Mouse (Mus musculus) hindbrain, embryonic 13.5 days (tissue): ENCODE results near the gene Cuedc1. TPM values are rescaled to one million over a fixed set of nuclear protein-coding genes. Genes with fewer than 3 reads are reported as not detected.

Source experiments
- ATAC-seq: fragments of 200-750 bp; cut with Nextera tagmentation; 2 replicates; pipeline ENCODE4 v1.8.0; 2017; ENCODE audit warnings: moderate TSS enrichment; ENCODE audit not compliant: low FRiP score
- H3K27ac ChIP-seq: fragments of 300-500 bp; sonication (generic); 2 replicates; pipeline ENCODE4 v1.5.1; 2015; ENCODE audit warnings: inconsistent platforms, mild to moderate bottlenecking, moderate library complexity
- H3K27me3 ChIP-seq: fragments of 300-500 bp; sonication (generic); 2 replicates; pipeline ENCODE4 v1.6.1; 2015; ENCODE audit warnings: mild to moderate bottlenecking, inconsistent platforms
- H3K36me3 ChIP-seq: fragments of 300-500 bp; sonication (generic); 2 replicates; pipeline ENCODE4 v1.6.1; 2015; ENCODE audit warnings: mild to moderate bottlenecking, inconsistent platforms
- H3K4me1 ChIP-seq: fragments of 300-500 bp; sonication (generic); replicated peaks from 2 replicates; pipeline ENCODE4 v1.6.1; 2015; ENCODE audit warnings: inconsistent platforms
- H3K4me2 ChIP-seq: fragments of 300-500 bp; sonication (generic); 2 replicates; pipeline ENCODE4 v1.6.1; 2015; ENCODE audit warnings: inconsistent platforms, mild to moderate bottlenecking, moderate library complexity
- H3K4me3 ChIP-seq: fragments of 300-500 bp; sonication (generic); 2 replicates; pipeline ENCODE4 v1.5.1; 2015; ENCODE audit warnings: mild to moderate bottlenecking, inconsistent platforms
- H3K9ac ChIP-seq: fragments of 300-500 bp; sonication (generic); 2 replicates; pipeline ENCODE4 v1.6.1; 2015; ENCODE audit warnings: mild to moderate bottlenecking, inconsistent platforms
- H3K9me3 ChIP-seq: fragments of 300-500 bp; sonication (generic); 2 replicates; pipeline ENCODE4 v1.6.1; 2016; ENCODE audit warnings: inconsistent platforms
- WGBS: fragments of 180-500 bp; shearing (Covaris S2); methylation state at CpG from one replicate; pipeline ENCODE4 v1.1.7; 2015; 5-methylcytosine and 5-hydroxymethylcytosine counted together
- polyA plus RNA-seq: library from polyadenylated mRNA; unstranded; fragments of >200 nt; fragmentation: Nextera tagmentation; extraction: Ambion mirVana; gene quantifications from 2 replicates; pipeline ENCODE4 v1.2.1, GENCODE M21; 2015

The Cuedc1 gene
- polyA plus RNA-seq, 1 experiment from 2014 or later: 49.5 TPM

DNA sequence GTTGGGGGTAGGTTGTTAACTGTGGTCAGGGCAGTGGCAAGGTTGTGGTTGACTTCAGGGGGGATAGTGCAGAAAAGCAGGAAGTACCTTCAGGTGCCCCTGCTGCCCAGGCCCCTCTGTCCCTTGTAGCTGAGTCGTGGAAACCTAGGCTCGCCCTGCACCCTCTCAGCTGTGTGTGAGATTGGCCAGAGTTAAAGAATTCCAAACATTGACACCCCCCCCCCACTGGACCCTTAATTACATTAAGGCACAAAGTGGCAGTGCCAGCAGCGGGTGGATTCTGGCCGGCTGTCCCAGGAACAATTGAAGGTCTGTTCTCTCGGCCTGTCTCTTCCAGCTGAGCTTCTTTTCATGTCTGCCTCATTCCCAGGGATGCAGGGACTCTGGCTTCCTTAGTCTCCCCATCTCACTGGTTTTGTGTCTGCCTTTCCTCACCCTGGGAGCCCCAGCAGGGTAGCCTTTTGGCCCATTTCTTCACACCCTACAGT lies 28.5 kb downstream of the Cuedc1 start:
- H3K27ac ChIP-seq: peak overlapping the region; percentile 82
- WGBS: 13% methylated on average over 5 of the region's 5 CpGs
- peaks cover 61% of the 10 kb centered on the region for H3K4me1 ChIP-seq

DNA sequence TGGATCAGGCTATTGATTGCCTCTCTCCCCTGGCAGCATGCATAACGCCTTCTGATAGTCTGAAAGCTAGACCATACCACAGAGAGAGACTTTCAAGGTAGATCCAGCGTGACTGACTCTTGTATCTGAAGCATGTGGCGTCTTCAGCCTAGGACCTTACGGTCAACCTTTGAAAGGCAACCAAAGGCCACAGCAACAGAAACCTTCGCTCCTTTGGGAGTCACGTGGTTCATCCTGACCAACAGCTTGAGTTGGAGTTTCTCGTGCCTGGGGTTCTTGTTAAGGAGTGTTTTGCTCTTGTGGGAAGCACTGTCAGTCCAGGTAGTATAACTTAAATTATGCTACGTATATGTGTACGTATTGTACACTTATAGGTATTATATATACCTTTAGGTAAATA lies 30.6 kb downstream of the Cuedc1 start:
- no peaks in the 10 kb centered on the region for H3K27me3 ChIP-seq
- H3K4me2 ChIP-seq: no peak overlapping the region
- no peaks in the 10 kb centered on the region for H3K9me3 ChIP-seq
- peaks cover 52% of the 10 kb centered on the region for H3K4me1 ChIP-seq
- no peak overlapping the region for H3K27ac ChIP-seq
- 95% methylated on average over 9 of the region's 9 CpGs for WGBS
- H3K36me3 ChIP-seq: no peaks in the 10 kb centered on the region
- H3K4me3 ChIP-seq: no peak overlapping the region
- no peak overlapping the region for H3K9ac ChIP-seq
- ATAC-seq: no peak

More for the DNA sequence above, 28.5 kb downstream of the Cuedc1 start:
- Histone ChIP-seq H3K36me3 (no peaks in the 10 kb centered on the region), H3K9me3 (no peaks in the 10 kb centered on the region), H3K9ac (no peak overlapping the region), H3K4me2 (no peak overlapping the region), H3K27me3 (no peaks in the 10 kb centered on the region), H3K4me3 (no peak overlapping the region)
- ATAC-seq: peak; percentile 74

DNA sequence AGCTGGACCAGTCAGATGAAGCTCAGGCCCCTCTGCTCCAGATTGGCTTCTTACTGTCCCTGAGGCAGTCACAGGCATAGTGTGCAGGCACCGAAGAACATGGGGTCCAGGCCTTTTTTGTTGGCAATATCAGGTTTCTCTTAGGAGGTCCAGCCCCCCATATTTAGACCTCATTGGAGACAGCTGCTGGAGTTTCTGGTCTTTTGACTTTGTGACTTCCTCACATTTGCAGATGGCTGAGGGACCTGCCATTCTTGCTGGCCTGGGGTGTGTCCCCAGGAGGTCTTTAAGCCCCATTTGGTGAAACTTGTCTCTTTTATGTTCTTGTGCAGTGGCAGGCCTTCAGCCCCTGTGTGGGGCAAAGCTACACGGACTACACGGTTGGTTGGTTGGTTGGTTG lies 31.4 kb downstream of the Cuedc1 start:
- Histone ChIP-seq H3K27me3 (no peaks in the 10 kb centered on the region), H3K36me3 (no peaks in the 10 kb centered on the region), H3K9ac (no peak overlapping the region), H3K9me3 (no peaks in the 10 kb centered on the region), H3K4me2 (no peak overlapping the region), H3K4me1 (peaks cover 44% of the 10 kb centered on the region), H3K27ac (no peak overlapping the region), H3K4me3 (no peak overlapping the region)
- no peak for ATAC-seq
- 64% methylated on average over 3 of the region's 3 CpGs for WGBS

DNA sequence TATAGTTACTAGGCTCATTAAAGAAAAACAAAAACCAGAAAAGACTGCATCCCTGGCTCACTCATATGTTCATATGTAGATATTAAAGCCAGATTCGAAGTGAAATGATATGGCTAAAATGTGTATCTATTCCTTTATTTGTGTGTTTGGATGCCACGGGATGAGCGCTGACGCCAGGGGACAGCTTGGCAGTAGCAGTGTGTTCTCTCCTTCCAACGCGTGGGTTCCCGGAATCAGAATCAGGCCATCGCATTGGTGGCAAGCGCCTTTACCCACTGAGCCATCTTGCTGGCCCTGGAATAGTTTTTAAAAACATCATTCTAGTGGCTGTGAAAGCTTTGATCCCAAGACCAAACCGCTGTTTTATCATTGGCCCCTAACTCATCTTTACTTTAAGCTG lies 32.1 kb downstream of the Cuedc1 start:
- Histone ChIP-seq H3K9me3 (no peaks in the 10 kb centered on the region), H3K4me2 (no peak overlapping the region), H3K27ac (no peak overlapping the region), H3K27me3 (no peaks in the 10 kb centered on the region), H3K4me1 (peaks cover 41% of the 10 kb centered on the region), H3K9ac (no peak overlapping the region), H3K4me3 (no peak overlapping the region), H3K36me3 (no peaks in the 10 kb centered on the region)
- no peak for ATAC-seq
- 94% methylated on average over 10 of the region's 10 CpGs for WGBS

DNA sequence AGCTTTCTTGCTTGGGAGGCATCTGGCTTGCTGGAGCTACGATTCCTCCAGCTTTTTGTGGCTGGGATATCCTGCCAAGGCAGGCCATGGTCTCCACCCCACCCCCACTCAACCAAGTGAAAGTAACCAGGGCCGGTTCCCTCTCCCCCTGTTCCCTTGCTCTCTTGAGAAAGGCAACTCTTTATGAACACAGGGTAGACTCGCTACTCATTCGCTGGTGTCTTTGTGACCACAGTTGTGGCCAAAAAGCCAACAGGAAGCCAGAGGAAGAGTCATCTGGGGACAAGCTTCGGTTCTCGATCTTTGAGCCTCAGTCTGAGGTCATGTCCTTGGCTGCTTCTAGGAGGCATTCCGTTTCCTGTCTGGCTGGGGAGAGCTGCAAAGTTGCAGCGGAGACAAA lies 34.0 kb downstream of the Cuedc1 start:
- no peak overlapping the region for H3K4me2 ChIP-seq
- no peak overlapping the region for H3K27ac ChIP-seq
- peaks cover 24% of the 10 kb centered on the region for H3K4me1 ChIP-seq
- WGBS: 72% methylated on average over 8 of the region's 8 CpGs
- no peak for ATAC-seq
- no peak overlapping the region for H3K4me3 ChIP-seq
- H3K27me3 ChIP-seq: no peaks in the 10 kb centered on the region
- H3K36me3 ChIP-seq: no peaks in the 10 kb centered on the region
- H3K9ac ChIP-seq: no peak overlapping the region
- no peaks in the 10 kb centered on the region for H3K9me3 ChIP-seq

DNA sequence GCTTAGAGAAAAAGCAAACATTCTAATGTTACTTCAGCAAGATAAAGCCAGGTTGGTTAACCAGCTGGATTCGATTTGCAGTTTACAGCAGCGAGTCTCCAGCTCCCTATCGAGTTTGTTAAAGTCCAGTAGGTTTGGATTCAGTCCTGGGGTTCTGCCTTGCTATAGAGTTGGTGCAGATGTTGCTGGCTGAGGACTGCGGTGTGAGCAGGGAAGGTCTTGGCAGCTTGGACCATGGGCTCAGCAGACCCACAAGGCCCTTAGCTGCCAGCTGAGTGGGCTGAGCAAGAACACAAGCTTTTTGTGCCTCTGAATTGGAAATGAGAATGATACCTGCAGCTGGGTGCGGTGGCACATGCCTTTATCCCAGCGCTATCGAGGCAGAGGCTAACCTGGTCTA lies 37.4 kb downstream of the Cuedc1 start:
- H3K27ac ChIP-seq: no peak overlapping the region
- WGBS: 62% methylated on average over 7 of the region's 7 CpGs

DNA sequence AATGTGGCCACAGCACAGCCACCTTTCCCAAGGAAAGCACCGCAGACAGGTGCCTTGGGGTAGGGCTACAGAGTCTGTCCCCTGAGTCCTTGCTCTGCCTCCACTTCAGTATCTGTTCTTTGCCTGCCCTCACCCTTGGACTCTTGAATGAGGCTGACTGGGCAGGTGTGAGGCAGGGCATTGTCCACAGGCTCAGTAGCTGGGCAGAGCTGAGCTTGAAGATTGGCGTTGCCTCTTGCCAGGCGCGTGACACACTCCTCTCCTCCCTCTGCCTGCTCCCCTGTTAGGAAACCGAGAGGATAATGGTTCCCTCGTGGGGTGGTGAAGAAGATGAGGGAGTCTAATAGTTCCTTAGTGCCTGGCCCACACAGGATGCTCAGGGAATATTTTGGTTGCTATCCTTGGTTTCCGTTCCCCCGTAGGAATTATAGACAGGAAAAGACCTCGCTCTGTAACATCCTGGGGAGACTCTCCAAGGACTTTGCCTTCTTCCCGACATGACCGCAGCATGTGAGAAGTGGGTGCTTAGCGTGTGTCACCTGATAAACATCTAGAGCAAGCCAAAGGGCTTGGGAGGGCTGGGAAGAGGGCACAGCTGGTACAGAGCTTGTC lies 40.1 kb downstream of the Cuedc1 start:
- no peaks in the 10 kb centered on the region for H3K9me3 ChIP-seq
- peak overlapping the region; percentile 96 for H3K27ac ChIP-seq
- WGBS: 46% methylated on average over 12 of the region's 12 CpGs
- no peak overlapping the region for H3K4me2 ChIP-seq
- no peak overlapping the region for H3K9ac ChIP-seq
- no peak overlapping the region for H3K4me3 ChIP-seq
- no peak for ATAC-seq
- no peaks in the 10 kb centered on the region for H3K27me3 ChIP-seq
- peaks cover 55% of the 10 kb centered on the region for H3K4me1 ChIP-seq
- no peaks in the 10 kb centered on the region for H3K36me3 ChIP-seq

More for the DNA sequence above, 37.4 kb downstream of the Cuedc1 start:
- Histone ChIP-seq H3K4me3 (no peak overlapping the region), H3K36me3 (no peaks in the 10 kb centered on the region), H3K9ac (no peak overlapping the region), H3K9me3 (no peaks in the 10 kb centered on the region), H3K4me2 (no peak overlapping the region), H3K4me1 (peaks cover 40% of the 10 kb centered on the region), H3K27me3 (no peaks in the 10 kb centered on the region)
- no peak for ATAC-seq

DNA sequence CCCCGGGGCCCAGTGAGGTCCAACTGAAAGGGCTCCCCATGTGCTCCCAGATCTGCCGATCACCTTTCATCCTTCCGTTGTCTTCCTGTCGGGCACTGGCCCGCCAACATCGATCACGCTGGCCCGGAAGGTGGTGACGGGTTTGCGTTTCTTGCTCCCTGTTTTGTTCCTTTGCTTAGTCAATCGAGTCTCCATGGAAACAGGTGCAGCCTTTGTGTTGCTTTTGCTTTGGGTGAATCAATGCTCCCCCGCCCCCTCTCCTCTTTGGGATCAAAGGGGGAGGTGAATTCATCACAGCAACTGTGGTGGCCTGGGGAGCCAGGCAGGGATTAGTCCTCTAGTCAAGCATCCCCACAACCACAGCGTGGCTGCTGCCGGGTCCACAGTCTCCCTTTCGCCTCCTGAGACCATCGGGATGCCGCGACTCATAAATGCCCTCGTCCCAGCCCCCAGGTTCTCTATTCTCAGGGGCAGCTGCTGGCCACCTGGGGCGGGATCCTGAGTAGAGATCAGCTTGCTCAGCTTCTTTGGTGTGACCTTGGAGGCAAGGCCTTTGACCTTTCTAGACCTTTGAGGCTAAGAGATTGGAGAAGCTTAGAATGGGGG lies 41.5 kb downstream of the Cuedc1 start:
- H3K27ac ChIP-seq: peak overlapping the region; percentile 96
- 3% methylated on average over 20 of the region's 20 CpGs for WGBS

DNA sequence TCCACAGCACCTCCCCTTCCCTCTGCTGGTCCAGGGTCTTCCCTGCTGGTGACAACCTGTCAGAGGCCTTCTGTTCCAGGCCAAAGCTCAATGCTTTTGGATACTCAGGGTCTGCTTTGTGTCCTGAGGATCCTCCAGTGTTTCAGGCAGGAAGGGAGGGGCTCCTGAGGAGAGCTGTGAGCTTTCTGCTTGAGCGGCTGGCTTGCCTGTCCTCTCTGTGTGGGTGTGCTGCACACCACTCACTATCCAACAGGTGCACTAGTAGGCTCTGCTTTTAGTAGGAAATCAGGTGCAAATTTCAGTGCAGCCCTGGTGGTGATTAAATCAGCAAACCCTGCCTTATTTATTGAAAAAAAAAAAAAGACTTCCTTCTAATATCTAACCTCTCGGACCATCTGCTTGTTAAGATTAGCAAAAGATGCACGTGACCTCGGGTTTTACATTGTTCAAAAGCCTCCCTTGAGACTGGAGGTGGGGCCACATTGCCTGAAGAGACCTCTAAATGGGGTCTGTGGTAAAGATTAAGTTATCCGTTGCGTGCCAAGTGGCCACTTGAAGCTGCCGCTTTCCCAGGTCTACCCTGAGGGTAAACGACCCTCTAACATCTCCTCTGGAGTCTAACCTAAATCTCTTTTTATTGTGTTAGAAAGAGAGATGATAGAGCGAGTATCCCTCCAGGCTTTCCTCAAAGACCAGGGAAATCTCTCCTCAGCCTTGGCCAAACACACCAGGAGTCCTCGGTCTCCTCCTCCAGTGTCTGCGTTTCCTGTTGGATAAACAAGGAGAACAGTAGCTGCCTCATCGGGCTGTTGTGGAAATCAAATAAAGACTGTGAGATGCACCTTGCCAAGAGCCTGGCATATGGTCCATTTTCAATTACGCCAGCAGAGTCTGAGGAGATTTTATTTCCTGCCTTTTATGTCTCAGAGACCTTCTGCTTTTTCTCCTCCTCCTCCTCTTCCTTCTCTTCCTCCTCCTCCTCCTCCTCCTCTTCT lies 42.5 kb downstream of the Cuedc1 start:
- Histone ChIP-seq H3K9me3 (no peaks in the 10 kb centered on the region), H3K4me1 (peaks cover 64% of the 10 kb centered on the region), H3K27ac (peak overlapping the region; percentile 96), H3K36me3 (no peaks in the 10 kb centered on the region), H3K27me3 (no peaks in the 10 kb centered on the region), H3K4me3 (no peak overlapping the region), H3K4me2 (peak overlapping the region; percentile 46; the same call in 1 of the 2 replicates), H3K9ac (peak overlapping the region; percentile 62; the same call in 1 of the 2 replicates)
- 13% methylated on average over 13 of the region's 13 CpGs for WGBS
- ATAC-seq: peak; percentile 60

More for the DNA sequence above, 41.5 kb downstream of the Cuedc1 start:
- Histone ChIP-seq H3K4me2 (peak overlapping the region; percentile 46), H3K36me3 (no peaks in the 10 kb centered on the region), H3K9ac (peak overlapping the region; percentile 62), H3K4me1 (peaks cover 60% of the 10 kb centered on the region), H3K27me3 (no peaks in the 10 kb centered on the region), H3K4me3 (0 out of 2 replicates have a peak overlapping the region, but pooled peaks have one; percentile 4), H3K9me3 (no peaks in the 10 kb centered on the region)
- ATAC-seq: peak; percentile 71

DNA sequence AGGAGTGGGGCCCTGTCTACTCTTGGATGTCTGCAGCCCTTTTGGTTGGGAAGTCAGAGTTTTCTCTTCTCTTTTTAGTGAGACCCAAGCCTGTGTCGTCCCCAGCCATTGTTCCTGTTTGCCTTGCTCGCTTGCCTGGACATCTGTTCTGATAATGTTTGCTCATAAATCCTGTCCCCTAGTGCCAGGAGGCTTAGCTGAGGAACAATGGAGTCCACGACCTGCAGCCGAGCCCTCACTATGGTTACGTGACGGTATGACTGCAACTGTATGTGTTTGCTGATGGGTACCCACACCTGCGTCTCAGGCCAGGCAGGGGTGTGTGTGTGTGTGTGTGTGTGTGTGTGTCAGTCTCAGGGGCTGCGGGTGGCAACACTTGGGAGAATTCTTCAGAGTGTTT lies 44.5 kb downstream of the Cuedc1 start:
- WGBS: 15% methylated on average over 8 of the region's 8 CpGs
- H3K4me1 ChIP-seq: peaks cover 81% of the 10 kb centered on the region
- ATAC-seq: no peak

DNA sequence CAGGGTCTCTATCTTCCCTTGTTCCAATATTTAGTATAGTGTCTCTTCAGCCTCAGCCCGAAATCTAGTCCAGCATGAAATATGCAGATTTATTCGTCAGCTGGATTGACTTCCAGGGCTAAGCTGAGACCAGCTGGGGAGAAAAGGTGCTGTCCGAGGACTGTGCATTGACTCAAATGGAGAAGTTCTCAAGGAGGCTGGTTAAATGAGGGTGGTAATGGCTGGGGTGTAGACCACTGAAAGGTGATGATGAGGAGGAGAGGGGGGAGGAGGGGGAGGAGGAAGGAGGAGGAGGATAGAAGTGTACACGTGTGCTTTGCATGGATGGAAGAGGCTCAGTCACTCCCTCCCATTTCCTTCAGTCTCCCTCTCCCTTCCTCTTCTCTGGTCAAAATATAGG lies 46.2 kb downstream of the Cuedc1 start:
- Histone ChIP-seq H3K4me3 (no peak overlapping the region), H3K4me2 (no peak overlapping the region), H3K27me3 (no peaks in the 10 kb centered on the region), H3K36me3 (no peaks in the 10 kb centered on the region), H3K9ac (0 out of 2 replicates have a peak overlapping the region, but pooled peaks have one; percentile 6), H3K4me1 (peaks cover 78% of the 10 kb centered on the region), H3K27ac (no peak overlapping the region), H3K9me3 (no peaks in the 10 kb centered on the region)
- 39% methylated on average over 4 of the region's 4 CpGs for WGBS
- no peak for ATAC-seq

More for the DNA sequence above, 44.5 kb downstream of the Cuedc1 start:
- Histone ChIP-seq H3K9ac (no peak overlapping the region), H3K4me2 (no peak overlapping the region), H3K27ac (peak overlapping the region; percentile 76), H3K27me3 (no peaks in the 10 kb centered on the region), H3K4me3 (no peak overlapping the region), H3K36me3 (no peaks in the 10 kb centered on the region), H3K9me3 (no peaks in the 10 kb centered on the region)
